Mouse (Mus musculus) monocyte, adult 2 months (primary cell): Measurements from ENCODE around the gene Smn1.
A peak's percentile ranks its signal among the peaks of the same experiment; 100 is the strongest.
"Not testable (repeated sequence)": the region's sequence is repeated elsewhere in the genome, so short reads cannot be mapped to it uniquely, and the experiment has no call there.

Experiments used
- DNase-seq, 2 experiments: peaks; one replicate each; pipeline ENCODE4 v3.0.0; 2022; ENCODE audit warnings: low spot score in 2 of 2, low read depth in 1 of 2

The Smn1 gene

GRCm38 (mm10) chr13:100124423-100125257 lies at the start of gene Smn1:
Gene Smn1 (plus strand): TSS chr13:100124852.
- DNase-seq: peak; percentile 58 to 68

- DNase-seq: no peak
Measured at GRCm38 (mm10) chr13:100098808-100099207, 25.8 kb upstream of the Smn1 start.

GRCm38 (mm10) chr13:100103052-100103658 lies 21.5 kb upstream of the Smn1 start:
- DNase-seq: no peak

GRCm38 (mm10) chr13:100103748-100104254 lies 20.9 kb upstream of the Smn1 start, which contains the start of gene Bdp1:
Gene Bdp1 (minus strand): TSS chr13:100104070.
- DNase-seq: peak; percentile 81 to 89

GRCm38 (mm10) chr13:100107652-100108472 lies 16.8 kb upstream of the Smn1 start, which contains the start of gene Serf1:
Gene Serf1 (plus strand): TSS chr13:100108012.
- DNase-seq: peak; percentile 32 to 43

- no peak for DNase-seq
Measured at GRCm38 (mm10) chr13:100112218-100112972, 12.3 kb upstream of the Smn1 start.

GRCm38 (mm10) chr13:100123970-100124369 lies 682 bp upstream of the Smn1 start:
- DNase-seq: no peak

- DNase-seq: no peak
Measured at GRCm38 (mm10) chr13:100125258-100125643, 599 bp downstream of the Smn1 start.

- DNase-seq: no peak
Measured at GRCm38 (mm10) chr13:100141646-100142314, 17.1 kb downstream of the Smn1 start.

GRCm38 (mm10) chr13:100152659-100153058 lies 28.0 kb downstream of the Smn1 start:
- peak; percentile 45 to 62 for DNase-seq

- DNase-seq: no peak
Measured at GRCm38 (mm10) chr13:100156624-100157023, 32.0 kb downstream of the Smn1 start.

GRCm38 (mm10) chr13:100161171-100161870 lies 36.7 kb downstream of the Smn1 start:
- not testable (repeated sequence) for DNase-seq

GRCm38 (mm10) chr13:100162467-100162866 lies 37.8 kb downstream of the Smn1 start:
- DNase-seq: not testable (repeated sequence)

GRCm38 (mm10) chr13:100166378-100166777 lies 41.7 kb downstream of the Smn1 start:
- not testable (repeated sequence) for DNase-seq

- DNase-seq: not testable (repeated sequence)
Measured at GRCm38 (mm10) chr13:100174360-100174759, 49.7 kb downstream of the Smn1 start.

GRCm38 (mm10) chr13:100183111-100183510 lies 58.5 kb downstream of the Smn1 start:
- peak; percentile 48 to 52 for DNase-seq
